Mouse (Mus musculus) midbrain, embryonic 13.5 days (tissue): ENCODE measurements at regions not wholly inside any gene's neighbourhood (a gene's known extent, or its start where the extent isn't known, plus 50 kb on each side); places are given as distances from the start of the nearest gene placed in this dataset.
A peak's percentile ranks its signal among the peaks of the same experiment; 100 is the strongest.

Experiments
- ATAC-seq: fragments of 200-750 bp; cut with Nextera tagmentation; 2 replicates; pipeline ENCODE4 v1.8.0; 2017; ENCODE audit warnings: mild to moderate bottlenecking, moderate TSS enrichment, moderate library complexity
- H3K27ac ChIP-seq: fragments of 300-500 bp; sonication (generic); 2 replicates; pipeline ENCODE4 v1.5.1; 2015; ENCODE audit warnings: inconsistent platforms, mild to moderate bottlenecking, moderate library complexity
- H3K27me3 ChIP-seq: fragments of 300-500 bp; sonication (generic); 2 replicates; pipeline ENCODE4 v1.6.1; 2015; ENCODE audit warnings: mild to moderate bottlenecking, inconsistent platforms
- H3K36me3 ChIP-seq: fragments of 300-500 bp; sonication (generic); 2 replicates; pipeline ENCODE4 v1.6.1; 2015; ENCODE audit warnings: mild to moderate bottlenecking, inconsistent platforms
- H3K4me1 ChIP-seq: fragments of 300-500 bp; sonication (generic); replicated peaks from 2 replicates; pipeline ENCODE4 v1.6.1; 2015; ENCODE audit warnings: inconsistent platforms
- H3K4me2 ChIP-seq: fragments of 300-500 bp; sonication (generic); replicated peaks from 2 replicates; pipeline ENCODE4 v1.6.1; 2015; ENCODE audit warnings: moderate library complexity, mild to moderate bottlenecking, inconsistent platforms
- H3K4me3 ChIP-seq: fragments of 300-500 bp; sonication (generic); replicated peaks from 2 replicates; pipeline ENCODE4 v1.5.1; 2015; ENCODE audit warnings: mild to moderate bottlenecking, inconsistent platforms
- H3K9ac ChIP-seq: fragments of 300-500 bp; sonication (generic); replicated peaks from 2 replicates; pipeline ENCODE4 v1.6.1; 2015; ENCODE audit warnings: mild to moderate bottlenecking, inconsistent platforms
- H3K9me3 ChIP-seq: fragments of 300-500 bp; sonication (generic); 2 replicates; pipeline ENCODE4 v1.6.1; 2016; ENCODE audit warnings: mild to moderate bottlenecking, inconsistent platforms
- WGBS: fragments of 180-500 bp; shearing (Covaris S2); methylation state at CpG from one replicate; pipeline ENCODE4 v1.1.7; 2015; 5-methylcytosine and 5-hydroxymethylcytosine counted together

DNA sequence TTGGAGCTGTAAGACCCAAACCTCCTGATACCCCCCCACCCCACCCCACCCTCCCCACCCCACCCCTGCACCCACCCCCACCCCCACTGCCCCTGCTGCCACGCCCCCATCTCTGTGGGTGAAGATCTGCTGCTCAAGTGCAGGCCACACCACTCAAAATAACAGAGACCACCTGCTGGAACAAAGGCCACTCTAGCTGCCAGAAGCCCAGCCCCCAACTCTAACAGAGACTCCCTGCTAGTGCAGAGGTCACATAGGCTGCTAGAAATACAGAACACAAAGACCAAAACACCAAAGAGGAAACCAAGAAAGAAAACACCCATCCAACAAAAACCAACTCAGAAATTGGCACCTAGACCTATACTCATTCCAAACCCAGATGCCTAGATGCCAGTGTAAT, 58.9 kb downstream of the Olfr267 start:
- Histone ChIP-seq H3K4me1 (0 out of 2 replicates have a peak, but pooled peaks cover 3% of the 10 kb centered on the region), H3K27me3 (no peaks in the 10 kb centered on the region), H3K9ac (no peak overlapping the region), H3K4me3 (no peak overlapping the region), H3K36me3 (no peaks in the 10 kb centered on the region), H3K27ac (no peak overlapping the region), H3K9me3 (no peaks in the 10 kb centered on the region), H3K4me2 (no peak overlapping the region)
- ATAC-seq, result no peak
- WGBS, result 36% methylated on average over 1 of the region's 1 CpGs

DNA sequence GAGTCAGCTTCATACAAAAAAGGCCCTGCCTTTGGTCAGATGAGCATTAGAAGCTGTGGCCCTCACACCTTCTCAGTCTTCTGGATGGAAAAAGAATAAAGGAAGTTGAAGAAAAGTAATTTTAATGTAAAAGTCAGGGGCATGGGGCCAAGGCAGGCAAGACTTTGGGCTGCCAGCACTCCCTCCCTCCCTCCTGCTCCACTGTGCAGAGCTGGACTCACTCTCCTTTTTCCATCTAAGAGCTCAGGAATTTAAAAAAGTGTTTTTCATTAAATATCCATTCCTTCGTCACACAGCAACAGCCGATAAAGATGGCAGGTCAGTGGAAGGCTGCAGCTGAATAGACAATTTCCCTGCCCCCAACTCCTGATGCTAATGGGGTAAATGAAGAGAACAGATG, 61.1 kb downstream of the Olfr267 start:
- H3K27me3 ChIP-seq, result no peaks in the 10 kb centered on the region
- no peak overlapping the region for H3K27ac ChIP-seq
- 0 out of 2 replicates have a peak, but pooled peaks cover 3% of the 10 kb centered on the region for H3K4me1 ChIP-seq
- H3K4me2 ChIP-seq, result no peak overlapping the region
- 67% methylated on average over 2 of the region's 2 CpGs for WGBS
- no peak overlapping the region for H3K9ac ChIP-seq
- no peaks in the 10 kb centered on the region for H3K36me3 ChIP-seq
- H3K4me3 ChIP-seq, result no peak overlapping the region
- H3K9me3 ChIP-seq, result no peaks in the 10 kb centered on the region
- ATAC-seq, result no peak

DNA sequence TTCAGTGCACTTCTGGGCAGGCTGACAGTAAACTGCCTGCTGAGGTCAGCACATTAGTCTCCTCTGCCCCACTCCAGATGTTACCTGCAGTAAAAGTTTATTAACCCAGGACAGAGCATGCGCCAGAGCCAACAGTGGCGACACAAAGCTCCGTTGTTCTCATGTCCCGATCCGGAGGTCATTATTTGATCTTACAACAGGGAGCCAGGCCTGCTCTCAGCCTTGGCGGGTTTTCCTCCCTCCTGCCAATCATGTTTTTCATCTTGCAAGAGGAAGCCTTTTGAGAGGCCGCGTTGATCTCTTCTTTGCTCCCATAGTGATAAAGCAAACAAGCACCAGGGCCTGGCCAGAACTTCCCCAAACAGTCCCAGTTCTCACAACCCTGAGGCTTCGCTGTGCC, 64.7 kb downstream of the Olfr267 start:
- 0 out of 2 replicates have a peak, but pooled peaks have one; percentile 20 for ATAC-seq
- Histone ChIP-seq H3K36me3 (no peaks in the 10 kb centered on the region), H3K4me3 (no peak overlapping the region), H3K4me1 (0 out of 2 replicates have a peak, but pooled peaks cover 3% of the 10 kb centered on the region), H3K27me3 (no peaks in the 10 kb centered on the region), H3K9ac (no peak overlapping the region), H3K4me2 (no peak overlapping the region), H3K9me3 (no peaks in the 10 kb centered on the region), H3K27ac (no peak overlapping the region)
- WGBS, result 68% methylated on average over 9 of the region's 9 CpGs

DNA sequence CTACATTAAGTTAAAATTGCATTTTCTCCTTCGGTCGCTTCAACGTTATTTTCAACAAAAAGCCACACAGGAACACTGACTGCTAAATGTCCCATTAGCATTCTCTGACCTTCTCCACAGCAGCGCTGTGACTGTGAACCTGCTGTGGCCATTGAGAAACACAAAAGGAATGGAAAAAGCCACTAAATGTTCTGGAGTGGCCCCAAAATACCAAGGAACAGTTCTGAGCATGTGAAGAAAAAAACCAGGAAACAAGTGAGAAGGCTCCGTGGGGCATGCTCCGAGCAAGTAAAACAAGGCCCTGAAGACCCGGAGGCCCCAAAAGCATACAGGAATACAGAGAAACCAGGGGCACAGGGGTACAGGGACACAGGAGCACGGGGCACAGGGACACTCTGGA, 66.8 kb downstream of the Olfr267 start:
- no peak for ATAC-seq
- no peak overlapping the region for H3K9ac ChIP-seq

DNA sequence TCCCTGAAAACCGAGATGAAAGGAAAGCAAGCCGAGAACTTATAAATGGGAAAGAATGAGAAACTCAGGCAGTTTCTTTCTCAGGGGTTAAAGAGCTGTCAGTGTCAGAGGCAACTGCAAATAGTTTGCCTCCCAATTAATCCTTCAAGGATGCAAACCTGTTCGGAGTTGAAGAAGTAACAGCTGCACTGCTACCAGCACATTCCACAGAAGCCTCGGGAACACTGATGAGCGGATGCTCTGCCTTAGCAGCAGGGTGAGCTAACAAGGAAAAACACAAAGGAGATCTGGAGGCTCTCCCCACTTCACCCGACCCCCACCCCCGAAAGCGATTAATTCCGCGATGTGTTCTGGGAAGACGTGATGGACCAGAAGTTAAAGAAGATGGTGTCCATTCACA, 71.1 kb downstream of the Olfr267 start:
- Histone ChIP-seq H3K4me3 (no peak overlapping the region), H3K27me3 (no peaks in the 10 kb centered on the region), H3K4me2 (no peak overlapping the region), H3K9me3 (no peaks in the 10 kb centered on the region), H3K27ac (no peak overlapping the region), H3K4me1 (no peaks in the 10 kb centered on the region), H3K36me3 (no peaks in the 10 kb centered on the region), H3K9ac (no peak overlapping the region)
- no peak for ATAC-seq
- WGBS, result 46% methylated on average over 11 of the region's 11 CpGs

More for the DNA sequence above, 66.8 kb downstream of the Olfr267 start:
- Histone ChIP-seq H3K36me3 (no peaks in the 10 kb centered on the region), H3K27ac (no peak overlapping the region), H3K27me3 (no peaks in the 10 kb centered on the region), H3K4me2 (no peak overlapping the region), H3K4me3 (no peak overlapping the region), H3K9me3 (no peaks in the 10 kb centered on the region), H3K4me1 (no peaks in the 10 kb centered on the region)
- WGBS, result 66% methylated on average over 8 of the region's 8 CpGs

DNA sequence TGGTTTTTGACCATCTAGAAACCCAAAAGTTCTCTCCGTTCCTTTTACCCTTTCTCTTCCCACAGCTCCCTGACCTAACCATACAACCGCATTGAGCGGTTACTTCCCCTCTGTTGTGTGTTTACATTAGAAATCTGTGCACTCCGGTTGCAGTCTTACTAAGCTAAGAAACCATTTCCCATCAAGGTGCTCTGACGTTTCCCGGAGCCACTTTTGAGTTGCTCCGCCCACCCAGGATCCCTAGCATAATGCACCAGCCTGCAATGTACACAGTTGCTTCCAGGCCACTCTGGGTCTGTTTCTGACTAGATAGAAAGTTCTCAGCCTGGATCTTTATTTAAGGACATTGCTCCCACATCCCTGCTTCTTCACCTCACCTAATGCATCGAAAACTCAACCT, 71.7 kb downstream of the Olfr267 start:
- H3K4me3 ChIP-seq, result no peak overlapping the region
- 86% methylated on average over 8 of the region's 8 CpGs for WGBS
- ATAC-seq, result no peak
- H3K4me1 ChIP-seq, result no peaks in the 10 kb centered on the region
- no peak overlapping the region for H3K4me2 ChIP-seq
- H3K27me3 ChIP-seq, result no peaks in the 10 kb centered on the region
- H3K9ac ChIP-seq, result no peak overlapping the region
- no peaks in the 10 kb centered on the region for H3K36me3 ChIP-seq
- no peak overlapping the region for H3K27ac ChIP-seq
- H3K9me3 ChIP-seq, result no peaks in the 10 kb centered on the region

DNA sequence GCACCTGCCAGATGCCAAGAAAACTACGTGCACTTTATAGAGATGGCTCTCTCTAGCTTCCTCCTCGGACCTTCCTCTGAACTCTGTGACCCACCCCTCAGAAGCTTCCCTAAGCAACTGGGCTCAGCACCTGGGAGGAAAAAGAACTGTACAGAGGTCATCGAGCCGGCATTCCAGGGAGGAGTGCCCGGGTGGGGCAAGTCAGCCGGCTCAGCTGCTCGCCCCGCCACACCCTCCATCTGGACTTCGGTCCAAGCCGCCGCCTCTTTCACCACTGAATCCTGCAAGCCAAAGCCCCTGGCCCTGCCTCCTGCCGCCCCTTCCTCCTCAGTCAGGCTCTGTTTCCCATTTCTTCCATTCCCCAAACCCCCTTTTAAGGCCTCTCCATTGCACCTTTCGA, 73.3 kb downstream of the Olfr267 start:
- H3K4me1 ChIP-seq, result no peaks in the 10 kb centered on the region
- no peak for ATAC-seq
- 66% methylated on average over 12 of the region's 13 CpGs for WGBS
- H3K9ac ChIP-seq, result no peak overlapping the region
- no peaks in the 10 kb centered on the region for H3K36me3 ChIP-seq
- H3K4me3 ChIP-seq, result no peak overlapping the region
- no peak overlapping the region for H3K27ac ChIP-seq
- H3K9me3 ChIP-seq, result no peaks in the 10 kb centered on the region
- H3K4me2 ChIP-seq, result no peak overlapping the region
- H3K27me3 ChIP-seq, result no peaks in the 10 kb centered on the region

DNA sequence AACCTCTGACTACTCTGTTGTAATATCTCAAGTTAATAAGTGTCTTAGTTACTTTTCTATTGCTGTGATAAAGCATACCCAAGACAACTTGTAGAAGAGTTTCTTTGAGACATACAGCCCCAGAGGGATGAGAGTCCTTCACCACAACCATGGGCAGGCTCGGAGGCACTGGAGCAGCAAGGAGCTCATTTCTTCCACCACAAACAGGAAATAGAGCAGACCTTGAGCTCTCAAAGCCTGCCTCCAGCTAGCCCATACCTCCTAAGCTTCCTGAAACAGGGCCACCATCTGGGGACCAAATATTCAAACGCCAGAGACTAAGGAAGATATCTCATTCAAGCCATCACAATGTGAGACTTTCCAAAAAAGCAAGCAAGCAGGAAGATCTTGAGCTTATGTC, 74.6 kb downstream of the Olfr267 start:
- H3K9me3 ChIP-seq, result no peaks in the 10 kb centered on the region
- no peaks in the 10 kb centered on the region for H3K36me3 ChIP-seq
- no peaks in the 10 kb centered on the region for H3K27me3 ChIP-seq
- H3K4me1 ChIP-seq, result no peaks in the 10 kb centered on the region
- WGBS, result 89% methylated on average over 2 of the region's 2 CpGs
- no peak overlapping the region for H3K4me3 ChIP-seq
- H3K4me2 ChIP-seq, result no peak overlapping the region
- no peak for ATAC-seq
- H3K27ac ChIP-seq, result no peak overlapping the region
- H3K9ac ChIP-seq, result no peak overlapping the region

DNA sequence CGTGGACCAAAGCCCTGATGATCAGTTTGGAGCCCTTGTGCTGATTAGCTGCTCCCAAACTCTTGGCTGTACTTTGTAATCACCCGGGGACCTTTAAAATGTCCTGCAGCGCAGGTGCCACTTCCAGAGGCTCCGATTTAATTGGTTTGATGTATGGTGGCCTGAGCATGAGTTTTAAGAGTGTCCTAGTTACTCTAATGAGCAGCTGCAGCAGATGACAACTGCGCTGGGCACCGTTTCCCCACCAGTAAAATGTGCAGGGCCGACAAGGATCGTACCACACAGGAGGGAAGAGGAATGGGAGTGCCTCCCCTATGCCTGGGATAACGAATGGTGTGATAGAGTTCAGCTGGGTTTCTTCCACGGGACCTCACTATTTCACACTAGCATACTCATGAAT, 75.3 kb downstream of the Olfr267 start:
- no peak overlapping the region for H3K27ac ChIP-seq
- H3K27me3 ChIP-seq, result no peaks in the 10 kb centered on the region
- no peak for ATAC-seq
- WGBS, result 75% methylated on average over 10 of the region's 10 CpGs
- H3K9me3 ChIP-seq, result no peaks in the 10 kb centered on the region
- H3K36me3 ChIP-seq, result no peaks in the 10 kb centered on the region
- H3K4me3 ChIP-seq, result no peak overlapping the region
- no peak overlapping the region for H3K9ac ChIP-seq
- no peaks in the 10 kb centered on the region for H3K4me1 ChIP-seq
- H3K4me2 ChIP-seq, result no peak overlapping the region

DNA sequence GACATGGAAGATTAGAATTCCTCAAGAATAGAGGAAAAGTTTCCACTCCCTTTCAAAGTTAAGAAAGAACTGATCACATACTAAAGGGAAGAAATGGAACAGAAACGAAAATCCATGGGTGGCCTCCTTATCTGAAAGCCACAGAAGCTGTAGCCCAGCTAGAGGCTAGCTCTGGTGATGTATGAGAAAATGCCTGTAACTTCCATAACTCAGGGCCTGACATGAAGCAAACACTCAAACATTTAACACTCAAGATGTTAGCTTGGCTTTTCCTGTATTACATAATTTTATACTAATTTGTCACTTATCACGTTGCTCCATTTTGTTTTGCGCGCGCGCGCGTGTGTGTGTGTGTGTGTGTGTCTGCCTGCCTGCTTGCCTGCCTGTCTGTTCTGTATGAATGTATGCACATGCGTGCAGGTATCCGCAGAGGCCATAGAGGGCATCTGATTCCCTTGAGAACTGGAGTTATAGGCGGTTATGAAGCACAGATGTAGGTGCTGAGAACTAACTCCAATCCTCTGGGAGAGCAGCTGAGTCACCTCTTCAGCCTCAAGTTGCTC, 88.2 kb downstream of the Olfr267 start:
- no peak for ATAC-seq
- H3K9ac ChIP-seq, result no peak overlapping the region
- H3K4me3 ChIP-seq, result no peak overlapping the region
- H3K4me2 ChIP-seq, result no peak overlapping the region
- H3K27ac ChIP-seq, result no peak overlapping the region
- no peaks in the 10 kb centered on the region for H3K27me3 ChIP-seq
- WGBS, result 94% methylated on average over 11 of the region's 11 CpGs
- H3K4me1 ChIP-seq, result no peaks in the 10 kb centered on the region
- no peaks in the 10 kb centered on the region for H3K36me3 ChIP-seq
- H3K9me3 ChIP-seq, result no peaks in the 10 kb centered on the region

DNA sequence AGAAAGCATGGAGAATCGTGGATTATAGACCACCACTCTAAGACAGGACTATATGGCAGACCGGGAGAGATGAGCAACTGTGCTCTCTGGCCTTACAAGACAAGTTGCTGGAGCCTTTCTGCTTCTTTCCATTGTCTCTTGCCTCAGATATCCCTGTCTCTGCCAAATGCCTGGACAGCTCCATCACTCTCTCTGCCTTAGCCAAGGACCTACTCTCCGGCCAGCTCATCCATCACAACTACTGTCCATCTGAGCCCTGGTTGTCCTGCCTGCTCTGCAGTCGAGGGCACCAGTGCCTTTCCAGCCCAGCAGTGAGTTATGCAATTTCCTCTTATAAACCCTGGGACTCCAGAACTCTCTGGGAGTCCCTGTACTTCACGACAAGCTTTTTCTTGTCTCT, 88.7 kb downstream of the Olfr267 start:
- H3K9me3 ChIP-seq, result no peaks in the 10 kb centered on the region
- H3K4me2 ChIP-seq, result no peak overlapping the region
- 81% methylated on average over 5 of the region's 5 CpGs for WGBS

DNA sequence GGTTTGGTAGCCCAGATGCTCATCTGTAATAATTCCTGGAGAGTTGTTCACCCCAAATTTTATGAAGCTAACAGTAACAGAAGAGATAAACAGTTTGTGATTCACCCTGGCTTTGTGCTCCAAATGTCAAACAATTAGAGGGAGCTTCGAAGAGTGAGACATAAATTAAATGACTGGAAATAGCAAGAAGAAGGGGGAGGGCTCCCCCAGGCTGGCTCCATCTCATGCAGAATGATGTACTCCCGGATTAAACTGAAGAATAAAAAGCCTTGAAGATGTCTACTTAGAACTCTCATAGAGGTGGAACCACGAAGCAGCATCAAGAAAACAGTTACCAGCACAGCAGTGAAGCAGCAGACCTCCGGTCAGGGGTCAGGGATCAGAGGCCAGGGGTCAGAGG, 90.8 kb downstream of the Olfr267 start:
- no peak overlapping the region for H3K4me3 ChIP-seq
- H3K36me3 ChIP-seq, result no peaks in the 10 kb centered on the region
- H3K9me3 ChIP-seq, result no peaks in the 10 kb centered on the region
- H3K27ac ChIP-seq, result no peak overlapping the region
- WGBS, result 48% methylated on average over 4 of the region's 4 CpGs
- ATAC-seq, result no peak
- no peak overlapping the region for H3K4me2 ChIP-seq
- H3K4me1 ChIP-seq, result no peaks in the 10 kb centered on the region
- no peak overlapping the region for H3K9ac ChIP-seq
- no peaks in the 10 kb centered on the region for H3K27me3 ChIP-seq

More for the DNA sequence above, 88.7 kb downstream of the Olfr267 start:
- ATAC-seq, result no peak
- Histone ChIP-seq H3K27me3 (no peaks in the 10 kb centered on the region), H3K27ac (no peak overlapping the region), H3K36me3 (no peaks in the 10 kb centered on the region), H3K4me3 (no peak overlapping the region), H3K9ac (no peak overlapping the region), H3K4me1 (no peaks in the 10 kb centered on the region)

DNA sequence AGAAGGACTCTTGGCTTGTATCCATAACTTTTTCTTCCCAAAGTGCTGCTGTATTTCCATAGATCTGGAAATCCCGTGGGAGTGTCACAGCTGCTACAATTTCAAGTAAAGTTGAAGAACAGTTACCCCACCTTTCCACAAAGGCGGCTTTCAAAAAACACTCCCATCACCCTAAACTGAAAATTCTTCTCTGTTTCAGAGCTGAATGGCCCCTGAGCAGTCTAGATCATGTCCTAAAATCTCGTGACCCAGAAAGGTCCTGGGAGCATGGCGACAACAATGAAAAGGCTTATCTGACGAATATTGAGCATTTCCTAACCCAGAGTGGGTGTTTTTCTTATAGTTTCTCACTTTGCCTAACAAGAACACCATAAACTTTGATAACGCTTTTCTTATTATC, 92.2 kb downstream of the Olfr267 start:
- Histone ChIP-seq H3K4me2 (no peak overlapping the region), H3K9ac (no peak overlapping the region), H3K9me3 (no peaks in the 10 kb centered on the region), H3K36me3 (no peaks in the 10 kb centered on the region), H3K4me1 (no peaks in the 10 kb centered on the region), H3K4me3 (no peak overlapping the region), H3K27me3 (no peaks in the 10 kb centered on the region), H3K27ac (no peak overlapping the region)
- WGBS, result 67% methylated on average over 6 of the region's 6 CpGs
- ATAC-seq, result no peak
